ENCODE assay signal across 8 mouse cellular contexts in genomic region chr7:105580627-105581089, GRCm38 (mm10). TPM values are rescaled to one million over a fixed set of nuclear protein-coding genes. Genes with fewer than 3 reads are reported as not detected.
DNase-seq lines count a peak whose midpoint lies in the region; ATAC-seq and TF ChIP-seq lines count a peak whose summit lies in the region.

No protein-coding gene starts in this region.

- H3K9ac ChIP-seq in forebrain, embryonic 15.5 days (replicated peaks), result peak overlapping the region; percentile 80
- peak overlapping the region; percentile 95 for H3K9ac ChIP-seq in midbrain, embryonic 15.5 days

- TF ChIP-seq CTCF in lung, adult 2 months (IDR thresholded peaks at IDR 0.05; ENCODE audit: insufficient read depth, low read length), result no peak

- no peak for TF ChIP-seq POLR2A in lung, adult 2 months (IDR thresholded peaks at IDR 0.05; ENCODE audit: borderline replicate concordance, extremely low read depth, low read depth, low read length)

- no peaks in the 10 kb centered on the region for H3K27me3 ChIP-seq in forebrain, embryonic 15.5 days
- no peaks in the 10 kb centered on the region for H3K27me3 ChIP-seq in midbrain, embryonic 15.5 days (replicated peaks)

- no peaks in the 10 kb centered on the region for H3K9me3 ChIP-seq in forebrain, embryonic 15.5 days
- H3K9me3 ChIP-seq in midbrain, embryonic 15.5 days, result no peaks in the 10 kb centered on the region

- peak overlapping the region; percentile 48 for H3K4me2 ChIP-seq in forebrain, embryonic 15.5 days (replicated peaks)
- H3K4me2 ChIP-seq in midbrain, embryonic 15.5 days, result peak overlapping the region; percentile 65

- DNase-seq in lung, adult 2 months, result no peak
- no peak for DNase-seq in lung, postnatal 25 days (ENCODE audit: low spot score)
- DNase-seq in kidney, postnatal 10 days, result peak; percentile 47
- no peak for DNase-seq in spleen, adult 12 weeks (ENCODE audit: low spot score)

- H3K4me1 ChIP-seq in lung, adult 2 months (ENCODE audit: control insufficient read depth, insufficient read depth, low read length), result peaks cover 13% of the 10 kb centered on the region
- H3K4me1 ChIP-seq in brown adipose tissue, adult 24 weeks (ENCODE audit: control insufficient read depth, insufficient read depth, insufficient read length, low read length), result no peaks in the 10 kb centered on the region
- peaks cover 33% of the 10 kb centered on the region for H3K4me1 ChIP-seq in forebrain, embryonic 15.5 days
- H3K4me1 ChIP-seq in midbrain, embryonic 15.5 days, result peaks cover 45% of the 10 kb centered on the region

- WGBS in lung, adult 2 months, result 4% methylated on average over 17 of the region's 22 CpGs
- WGBS in forebrain, embryonic 15.5 days, result 0% methylated on average over 16 of the region's 22 CpGs
- 0% methylated on average over 15 of the region's 22 CpGs for WGBS in midbrain, embryonic 15.5 days

- peak overlapping the region; percentile 97 for H3K4me3 ChIP-seq in lung, adult 2 months (replicated peaks; ENCODE audit: extremely low read depth, low read depth, low read length)
- H3K4me3 ChIP-seq in brown adipose tissue, adult 24 weeks (ENCODE audit: insufficient read depth, low read depth, low read length), result peak overlapping the region; percentile 99
- H3K4me3 ChIP-seq in forebrain, embryonic 15.5 days, result peak overlapping the region; percentile 64
- peak overlapping the region; percentile 92 for H3K4me3 ChIP-seq in midbrain, embryonic 15.5 days

- H3K27ac ChIP-seq in brown adipose tissue, adult 24 weeks (replicated peaks; ENCODE audit: low read depth, low read length), result no peak overlapping the region
- H3K27ac ChIP-seq in forebrain, embryonic 15.5 days (replicated peaks), result peak overlapping the region; percentile 91
- H3K27ac ChIP-seq in midbrain, embryonic 15.5 days, result peak overlapping the region; percentile 99

- no peaks in the 10 kb centered on the region for H3K36me3 ChIP-seq in forebrain, embryonic 15.5 days
- H3K36me3 ChIP-seq in midbrain, embryonic 15.5 days (replicated peaks), result no peaks in the 10 kb centered on the region

- peak; percentile 72 for ATAC-seq in forebrain, embryonic 15.5 days (replicated peaks)
- peak; percentile 73 for ATAC-seq in midbrain, embryonic 15.5 days (replicated peaks)
- ATAC-seq in activated CD4-positive, CD25-positive, alpha-beta regulatory T cell, adult 4 months, result no peak

RNA-seq across cellular contexts. Expression of gene Apbb1, which starts 0.8 kb away (rescaled TPM):
- 185 and 193 TPM in 2 replicates for polyA plus RNA-seq in lung, adult 2 months (2012; rRNA removed)
- 4.7 and 5.9 TPM in 2 replicates for polyA plus RNA-seq in brown adipose tissue, adult 24 weeks (2012; ENCODE audit: insufficient read depth, insufficient read length, missing spikeins)
- polyA plus RNA-seq in forebrain, embryonic 15.5 days (2015; fragmentation: Nextera tagmentation; extraction: Ambion mirVana), result 249 and 255 TPM in 2 replicates
- 319 and 325 TPM in 2 replicates for polyA plus RNA-seq in midbrain, embryonic 15.5 days (2015; fragmentation: Nextera tagmentation; extraction: Ambion mirVana)
- 1 to 10 TPM; 3.5 to 4.2 TPM for polyA plus RNA-seq in activated CD4-positive, CD25-positive, alpha-beta regulatory T cell, adult 4 months (2017; shearing (Covaris generic))

RNA-seq across cellular contexts. Expression of gene Hpx, which starts 19.3 kb away (rescaled TPM):
- 2.6 and 3.8 TPM in 2 replicates for polyA plus RNA-seq in lung, adult 2 months (2012; rRNA removed)
- polyA plus RNA-seq in brown adipose tissue, adult 24 weeks (2012; ENCODE audit: insufficient read depth, insufficient read length, missing spikeins), result 2.8 TPM in 1 of 2 replicates, not detected in the other
- 0.11 and 0.24 TPM in 2 replicates for polyA plus RNA-seq in forebrain, embryonic 15.5 days (2015; fragmentation: Nextera tagmentation; extraction: Ambion mirVana)
- polyA plus RNA-seq in midbrain, embryonic 15.5 days (2015; fragmentation: Nextera tagmentation; extraction: Ambion mirVana), result 0.18 and 0.41 TPM in 2 replicates
- not detected for polyA plus RNA-seq in activated CD4-positive, CD25-positive, alpha-beta regulatory T cell, adult 4 months (2017; shearing (Covaris generic))

RNA-seq across cellular contexts. Expression of gene Smpd1, which starts 26.5 kb away (rescaled TPM):
- 80.7 and 90.0 TPM in 2 replicates for polyA plus RNA-seq in lung, adult 2 months (2012; rRNA removed)
- polyA plus RNA-seq in brown adipose tissue, adult 24 weeks (2012; ENCODE audit: insufficient read depth, insufficient read length, missing spikeins), result 66.9 and 75.0 TPM in 2 replicates
- 65.5 and 69.8 TPM in 2 replicates for polyA plus RNA-seq in forebrain, embryonic 15.5 days (2015; fragmentation: Nextera tagmentation; extraction: Ambion mirVana)
- 93.0 and 94.6 TPM in 2 replicates for polyA plus RNA-seq in midbrain, embryonic 15.5 days (2015; fragmentation: Nextera tagmentation; extraction: Ambion mirVana)
- 10 to 100 TPM; 20.4 to 25.0 TPM for polyA plus RNA-seq in activated CD4-positive, CD25-positive, alpha-beta regulatory T cell, adult 4 months (2017; shearing (Covaris generic))

RNA-seq across cellular contexts. Expression of gene Trim3, which starts 52.7 kb away (rescaled TPM):
- 163 TPM in 2 replicates for polyA plus RNA-seq in lung, adult 2 months (2012; rRNA removed)
- 11.1 and 15.2 TPM in 2 replicates for polyA plus RNA-seq in brown adipose tissue, adult 24 weeks (2012; ENCODE audit: insufficient read depth, insufficient read length, missing spikeins)
- 69.4 and 72.3 TPM in 2 replicates for polyA plus RNA-seq in forebrain, embryonic 15.5 days (2015; fragmentation: Nextera tagmentation; extraction: Ambion mirVana)
- 106 and 107 TPM in 2 replicates for polyA plus RNA-seq in midbrain, embryonic 15.5 days (2015; fragmentation: Nextera tagmentation; extraction: Ambion mirVana)
- 1 to 10 TPM; 1.9 to 2.5 TPM for polyA plus RNA-seq in activated CD4-positive, CD25-positive, alpha-beta regulatory T cell, adult 4 months (2017; shearing (Covaris generic))

RNA-seq across cellular contexts. Expression of gene Timm10b, which starts 59.2 kb away (rescaled TPM):
- 95.7 and 110 TPM in 2 replicates for polyA plus RNA-seq in lung, adult 2 months (2012; rRNA removed)
- 161 and 175 TPM in 2 replicates for polyA plus RNA-seq in brown adipose tissue, adult 24 weeks (2012; ENCODE audit: insufficient read depth, insufficient read length, missing spikeins)
- 135 and 139 TPM in 2 replicates for polyA plus RNA-seq in forebrain, embryonic 15.5 days (2015; fragmentation: Nextera tagmentation; extraction: Ambion mirVana)
- 127 and 140 TPM in 2 replicates for polyA plus RNA-seq in midbrain, embryonic 15.5 days (2015; fragmentation: Nextera tagmentation; extraction: Ambion mirVana)
- 100 to 1,000 TPM; 214 to 228 TPM for polyA plus RNA-seq in activated CD4-positive, CD25-positive, alpha-beta regulatory T cell, adult 4 months (2017; shearing (Covaris generic))

Comparison
In these comparisons a context has a peak if more than half of its experiments do, and no peak if none do; other contexts are left out.
1. RNA of gene Apbb1, which starts 0.8 kb away (polyA plus RNA-seq): 319 to 325 TPM in midbrain, embryonic 15.5 days, 249 to 255 TPM in forebrain, embryonic 15.5 days and 185 to 193 TPM in lung, adult 2 months; 4.7 to 5.9 TPM in brown adipose tissue, adult 24 weeks and 3.5 to 4.2 TPM in activated CD4-positive, CD25-positive, alpha-beta regulatory T cell, adult 4 months; every median in the first group is over 10 times any median in the second.
2. Peak in every context shown above with its lines, with median percentiles within 50 percentile points of each other: H3K4me3 ChIP-seq.